Mouse (Mus musculus) E14TG2a.4 (cell line): ENCODE results near the gene Cd109.
A peak's percentile ranks its signal among the peaks of the same experiment; 100 is the strongest.

Source experiments
- H3K27me3 ChIP-seq: 2 replicates; pipeline ENCODE4 v1.6.1; 2014; ENCODE audit warnings: low read length, control low read depth; ENCODE audit not compliant: insufficient read depth
- H3K36me3 ChIP-seq: 2 replicates; pipeline ENCODE4 v1.6.1; 2014; ENCODE audit warnings: low read length, control low read depth; ENCODE audit not compliant: insufficient read depth
- H3K4me1 ChIP-seq: replicated peaks from 2 replicates; pipeline ENCODE4 v1.6.1; 2014; ENCODE audit warnings: low read depth, low read length, control low read depth
- H3K4me3 ChIP-seq: replicated peaks from 2 replicates; pipeline ENCODE4 v1.5.1; 2014; ENCODE audit warnings: mild to moderate bottlenecking, low read length
- H3K9me3 ChIP-seq: 2 replicates; pipeline ENCODE4 v1.6.1; 2014; ENCODE audit warnings: low read length, control low read depth
- CTCF ChIP-seq: conservative IDR thresholded peaks from 2 replicates; pipeline ENCODE4 v1.5.1; 2014; ENCODE audit warnings: low read length
- NANOG ChIP-seq: IDR thresholded peaks from 2 replicates; pipeline ENCODE4 v1.6.1; 2014; ENCODE audit warnings: borderline replicate concordance, low read length, mixed read lengths
- POU5F1 ChIP-seq: IDR thresholded peaks from 2 replicates; pipeline ENCODE4 v1.6.1; 2014; ENCODE audit warnings: low read length, borderline replicate concordance

The Cd109 gene

GRCm38 (mm10) chr9:78671446-78671985, 56.2 kb downstream of the Cd109 start:
- TF ChIP-seq POU5F1, result no peak
- no peak for TF ChIP-seq CTCF
- TF ChIP-seq NANOG, result no peak
- Histone ChIP-seq H3K4me3 (no peak overlapping the region), H3K9me3 (no peaks in the 10 kb centered on the region), H3K36me3 (no peaks in the 10 kb centered on the region), H3K4me1 (no peaks in the 10 kb centered on the region), H3K27me3 (no peaks in the 10 kb centered on the region)

DNA sequence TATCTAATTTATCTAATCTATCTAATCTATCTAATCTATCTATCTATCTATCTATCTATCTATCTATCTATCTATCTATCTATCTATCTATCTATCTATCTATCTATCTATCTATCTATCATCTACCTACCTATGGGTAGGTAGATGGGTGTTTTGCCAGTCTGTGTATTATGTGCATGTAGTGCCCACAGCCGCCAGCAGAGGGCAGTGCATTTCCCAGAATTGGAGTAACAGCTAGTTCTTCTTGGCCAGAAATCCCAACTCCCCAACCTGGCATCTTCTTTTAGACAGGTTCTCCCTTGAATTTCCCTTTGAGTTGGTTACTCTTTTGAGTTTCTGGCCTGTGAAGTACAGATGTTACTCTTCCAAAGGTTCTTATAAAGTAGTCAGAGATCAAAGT, 85.3 kb downstream of the Cd109 start:
- Histone ChIP-seq H3K9me3 (no peaks in the 10 kb centered on the region), H3K36me3 (no peaks in the 10 kb centered on the region), H3K27me3 (no peaks in the 10 kb centered on the region), H3K4me1 (no peaks in the 10 kb centered on the region), H3K4me3 (no peak overlapping the region)
- TF ChIP-seq POU5F1 (no peak), CTCF (peak; percentile 65)

GRCm38 (mm10) chr9:78702509-78703239, 87.3 kb downstream of the Cd109 start:
- H3K9me3 ChIP-seq, result no peaks in the 10 kb centered on the region
- H3K4me1 ChIP-seq, result no peaks in the 10 kb centered on the region
- H3K4me3 ChIP-seq, result no peak overlapping the region
- no peaks in the 10 kb centered on the region for H3K36me3 ChIP-seq
- TF ChIP-seq POU5F1, result no peak
- no peaks in the 10 kb centered on the region for H3K27me3 ChIP-seq

DNA sequence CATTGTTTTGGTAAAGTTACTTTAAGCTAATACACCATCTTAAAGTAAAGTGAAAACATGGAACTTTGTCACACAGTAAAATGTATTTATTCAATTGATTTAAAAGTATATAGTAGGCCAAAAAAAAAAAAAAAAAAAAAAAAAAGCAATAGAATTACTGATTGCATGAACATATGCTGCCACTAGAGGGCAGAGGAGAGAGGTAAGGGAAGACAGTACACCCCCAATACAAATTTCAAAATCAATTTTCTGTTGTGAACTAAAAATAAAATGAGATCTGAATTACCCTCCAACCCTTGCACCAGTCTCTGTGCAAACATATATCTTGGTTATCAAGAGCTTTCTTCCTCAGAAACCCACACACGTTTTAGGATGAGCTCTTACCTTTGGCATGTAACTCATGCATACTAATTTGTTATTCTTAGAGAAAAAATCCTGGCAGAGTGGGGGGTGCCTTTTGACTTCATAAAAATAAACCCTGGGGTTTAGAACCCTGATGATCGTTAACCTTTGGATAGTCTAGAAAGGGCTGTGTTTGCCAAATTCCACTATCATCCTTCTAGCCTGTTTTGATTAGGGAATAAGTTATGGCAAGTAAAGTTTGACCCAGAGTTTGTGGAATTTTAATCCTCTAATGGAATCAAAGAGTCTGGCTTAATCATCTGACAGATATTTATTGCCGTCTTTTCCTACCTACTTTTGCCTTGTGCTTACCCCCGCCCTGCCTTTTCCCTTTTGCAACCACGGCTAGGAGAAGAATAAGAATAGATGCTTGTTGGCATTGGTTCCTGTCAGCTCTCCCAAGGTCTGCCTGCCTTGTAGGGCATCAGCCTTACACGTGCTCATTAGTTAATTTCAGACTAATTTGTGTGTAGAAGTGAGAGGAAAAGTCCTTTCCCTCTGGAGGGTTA, 105.8 kb downstream of the Cd109 start:
- Histone ChIP-seq H3K4me1 (no peaks in the 10 kb centered on the region), H3K36me3 (no peaks in the 10 kb centered on the region)
- TF ChIP-seq POU5F1 (no peak), CTCF (0 out of 2 replicates have a peak, but pooled peaks have one; percentile 4), NANOG (no peak)

DNA sequence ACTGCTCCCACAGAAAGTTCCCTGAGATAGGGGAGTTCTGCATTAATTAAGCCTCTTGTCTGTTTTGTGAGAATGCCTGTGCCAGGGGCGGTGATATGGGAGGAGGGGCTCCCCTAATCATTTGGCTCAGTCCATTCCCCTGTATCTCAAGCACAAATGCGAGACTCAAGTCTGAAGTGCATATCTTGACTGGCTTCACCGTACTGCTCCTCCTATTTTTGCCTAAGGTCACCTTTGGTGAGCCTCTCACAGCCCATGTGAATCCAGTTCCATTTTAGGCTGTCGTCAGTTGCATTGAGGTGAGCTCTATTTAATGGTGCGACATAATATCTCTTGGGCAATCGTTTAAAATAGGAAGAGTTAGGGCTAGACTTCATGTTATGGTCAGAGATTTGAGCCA, 116.6 kb downstream of the Cd109 start:
- Histone ChIP-seq H3K9me3 (peaks cover 9% of the 10 kb centered on the region; the same call in 1 of the 2 replicates), H3K4me3 (0 out of 2 replicates have a peak overlapping the region, but pooled peaks have one; percentile 8), H3K36me3 (no peaks in the 10 kb centered on the region), H3K4me1 (peaks cover 37% of the 10 kb centered on the region), H3K27me3 (no peaks in the 10 kb centered on the region)
- no peak for TF ChIP-seq POU5F1

More for the DNA sequence above, 105.8 kb downstream of the Cd109 start:
- no peak overlapping the region for H3K4me3 ChIP-seq
- no peaks in the 10 kb centered on the region for H3K9me3 ChIP-seq
- H3K27me3 ChIP-seq, result no peaks in the 10 kb centered on the region

GRCm38 (mm10) chr9:78735519-78735918, 120.2 kb downstream of the Cd109 start:
- Histone ChIP-seq H3K9me3 (peaks cover 10% of the 10 kb centered on the region; the same call in 1 of the 2 replicates), H3K4me1 (peaks cover 35% of the 10 kb centered on the region), H3K36me3 (no peaks in the 10 kb centered on the region), H3K4me3 (no peak overlapping the region), H3K27me3 (no peaks in the 10 kb centered on the region)
- TF ChIP-seq NANOG, result no peak
- TF ChIP-seq POU5F1, result no peak
- TF ChIP-seq CTCF, result no peak

DNA sequence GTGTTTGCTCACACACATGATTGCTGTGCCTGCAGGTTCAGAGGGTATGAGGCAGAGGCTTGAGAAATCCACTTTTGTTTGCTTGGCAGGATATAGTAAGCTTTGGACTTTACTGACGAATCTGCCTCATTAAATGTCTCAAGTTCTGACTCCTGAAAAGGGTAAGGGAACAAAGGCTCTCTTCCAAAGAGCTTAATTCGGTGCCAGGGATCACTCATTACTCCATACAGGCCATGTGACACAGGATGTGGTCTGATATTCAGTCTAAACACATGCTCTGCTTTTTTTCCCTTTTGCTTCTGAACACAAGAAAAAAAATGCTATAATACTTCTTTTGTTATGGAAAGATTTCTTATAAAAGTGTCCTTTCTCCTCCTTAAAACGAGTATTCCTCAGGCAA, 126.7 kb downstream of the Cd109 start:
- H3K9me3 ChIP-seq, result no peaks in the 10 kb centered on the region; the same call in 1 of the 2 replicates
- no peak for TF ChIP-seq NANOG
- TF ChIP-seq POU5F1, result no peak
- TF ChIP-seq CTCF, result no peak
- H3K36me3 ChIP-seq, result no peaks in the 10 kb centered on the region
- no peaks in the 10 kb centered on the region for H3K4me1 ChIP-seq
- no peak overlapping the region for H3K4me3 ChIP-seq
- H3K27me3 ChIP-seq, result no peaks in the 10 kb centered on the region

DNA sequence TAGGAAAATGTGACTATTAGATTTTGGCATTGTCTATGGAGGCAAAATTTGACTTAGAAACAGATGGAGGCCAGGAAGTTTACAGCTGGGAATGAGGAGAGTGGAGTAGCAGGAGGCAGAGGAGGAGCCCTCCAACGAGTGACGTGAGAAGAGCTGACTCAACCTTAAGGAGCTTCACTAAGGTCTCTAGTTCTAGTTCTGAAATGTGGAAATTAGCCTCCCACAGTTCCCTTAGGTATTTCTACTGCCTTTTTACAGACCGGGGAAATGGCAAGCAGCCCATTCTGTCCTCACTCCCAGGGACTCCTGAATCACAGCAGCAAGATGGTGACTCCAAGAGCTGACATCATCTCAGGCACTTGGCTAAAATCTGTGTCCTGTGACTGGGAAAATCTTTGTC, 134.9 kb downstream of the Cd109 start:
- Histone ChIP-seq H3K9me3 (peaks cover 6% of the 10 kb centered on the region; the same call in 1 of the 2 replicates), H3K36me3 (no peaks in the 10 kb centered on the region)
- TF ChIP-seq NANOG, result no peak
- no peak for TF ChIP-seq CTCF
- TF ChIP-seq POU5F1, result no peak

More for the DNA sequence above, 134.9 kb downstream of the Cd109 start:
- Histone ChIP-seq H3K4me1 (no peaks in the 10 kb centered on the region), H3K27me3 (no peaks in the 10 kb centered on the region), H3K4me3 (no peak overlapping the region)
